Mouse (Mus musculus) brain, embryonic 14.5 days (tissue): ENCODE results near the gene Ccdc141. TPM values are rescaled to one million over a fixed set of nuclear protein-coding genes. Genes with fewer than 3 reads are reported as not detected.
A peak's percentile ranks its signal among the peaks of the same experiment; 100 is the strongest.

Source experiments
- DNase-seq: peaks from one replicate; pipeline ENCODE4 v3.0.0-alpha.2; 2011; ENCODE audit warnings: low read depth
- CTCF ChIP-seq: fragments of 200-500 bp; IDR thresholded peaks from 2 replicates; pipeline ENCODE4 v1.5.1; 2012; ENCODE audit warnings: inconsistent platforms, mild to moderate bottlenecking, moderate library complexity, borderline replicate concordance; ENCODE audit not compliant: insufficient read depth, insufficient read length; ENCODE audit errors: extremely low read depth
- POLR2A ChIP-seq: fragments of 200-500 bp; IDR thresholded peaks from 2 replicates; pipeline ENCODE4 v1.6.1; 2012; ENCODE audit warnings: mild to moderate bottlenecking, inconsistent platforms, borderline replicate concordance; ENCODE audit not compliant: poor library complexity, insufficient read depth, insufficient read length, severe bottlenecking; ENCODE audit errors: extremely low read depth
- polyA plus RNA-seq: library from polyadenylated mRNA; depleted of rRNA; stranded (reverse); fragments of >200 nt; gene quantifications from 2 replicates; pipeline ENCODE4 v1.2.3, GENCODE M21; 2012

The Ccdc141 gene
- polyA plus RNA-seq, 1 experiment: 5.1 TPM

- no peak for DNase-seq
- no peak for TF ChIP-seq POLR2A
- TF ChIP-seq CTCF: no peak
Observed at GRCm38 (mm10) chr2:77110365-77110764, 60.1 kb downstream of the Ccdc141 start.

DNA sequence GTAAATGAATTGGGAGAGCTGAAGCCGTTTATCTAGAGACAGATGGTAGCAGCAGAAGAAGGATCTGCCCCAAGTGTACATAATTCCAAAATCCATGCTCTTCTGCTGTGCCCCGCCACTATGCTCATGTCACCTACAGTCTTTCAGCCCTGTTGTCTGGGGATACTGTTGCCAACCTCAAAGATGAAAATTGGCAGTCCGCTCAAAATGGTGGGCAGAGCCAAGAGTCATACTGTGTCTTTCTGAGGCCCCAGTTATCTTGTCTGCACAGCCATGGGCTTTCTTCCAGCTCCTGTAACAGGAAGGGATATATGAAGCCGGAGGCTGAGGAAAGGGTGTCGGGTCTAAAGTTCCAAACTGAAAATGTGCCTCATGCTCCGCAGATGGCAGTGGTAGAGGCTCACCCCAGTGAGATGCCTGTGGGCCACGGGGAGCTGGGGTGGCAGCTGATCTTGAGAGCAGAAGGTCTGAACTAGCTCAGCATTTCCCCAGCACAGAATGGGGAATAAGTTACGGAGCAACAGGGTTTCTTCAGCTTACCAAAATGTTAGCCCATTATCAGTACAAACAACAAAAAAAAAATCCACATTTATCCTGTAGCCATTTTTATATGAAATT, 60.8 kb downstream of the Ccdc141 start:
- TF ChIP-seq CTCF (no peak), POLR2A (no peak)
- peak; percentile 64 for DNase-seq

DNA sequence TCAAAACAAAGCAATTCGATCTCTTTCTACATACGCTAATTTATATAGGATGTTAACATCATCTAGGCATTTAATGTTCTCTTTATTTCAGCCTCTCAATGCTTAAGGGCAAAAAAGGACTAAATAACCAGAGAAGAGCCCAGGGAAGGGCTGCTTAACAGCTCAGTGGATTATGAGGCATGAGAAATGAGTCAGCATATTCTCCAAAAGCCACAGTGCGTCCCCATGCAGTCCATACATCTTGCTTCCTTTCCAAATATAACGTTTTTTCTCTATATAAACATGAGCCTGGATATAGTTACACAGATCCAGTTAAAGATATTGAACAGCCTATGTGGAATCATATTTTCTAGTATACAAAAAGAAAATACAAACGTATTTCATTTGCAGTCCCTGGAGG, 61.9 kb downstream of the Ccdc141 start:
- DNase-seq: no peak
- no peak for TF ChIP-seq CTCF
- TF ChIP-seq POLR2A: no peak

DNA sequence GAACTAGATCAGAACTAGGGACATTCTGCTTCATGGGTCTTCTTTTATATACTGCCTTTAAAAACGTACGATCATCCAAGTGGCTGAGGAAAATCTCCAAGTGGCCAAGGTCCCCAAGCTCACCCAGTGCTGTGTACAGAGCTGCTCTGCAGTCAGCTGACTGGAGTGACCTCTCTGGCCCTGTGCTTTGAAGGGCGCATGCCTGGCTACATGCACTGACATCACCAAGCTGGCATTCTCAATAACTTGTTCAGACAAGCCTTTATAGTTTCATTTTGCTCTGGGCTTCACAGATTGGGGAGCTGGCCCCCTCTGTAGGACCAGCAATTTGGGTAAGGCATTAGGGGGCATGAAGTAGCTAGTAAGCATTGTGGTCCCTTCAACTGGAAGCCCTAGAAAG, 64.3 kb downstream of the Ccdc141 start:
- DNase-seq: no peak
- TF ChIP-seq POLR2A: no peak
- TF ChIP-seq CTCF: no peak

- no peak for DNase-seq
- no peak for TF ChIP-seq CTCF
- TF ChIP-seq POLR2A: no peak
Observed at GRCm38 (mm10) chr2:77105006-77105715, 65.3 kb downstream of the Ccdc141 start.

- TF ChIP-seq CTCF (no peak), POLR2A (no peak)
Observed at GRCm38 (mm10) chr2:77102516-77102915, 67.9 kb downstream of the Ccdc141 start.

GRCm38 (mm10) chr2:77099814-77100213, 70.6 kb downstream of the Ccdc141 start:
- TF ChIP-seq POLR2A (no peak), CTCF (no peak)
- DNase-seq: no peak

More at GRCm38 (mm10) chr2:77102516-77102915, 67.9 kb downstream of the Ccdc141 start:
- DNase-seq: no peak

- DNase-seq: no peak
- TF ChIP-seq CTCF (no peak), POLR2A (no peak)
Observed at GRCm38 (mm10) chr2:77098769-77099168, 71.7 kb downstream of the Ccdc141 start.

DNA sequence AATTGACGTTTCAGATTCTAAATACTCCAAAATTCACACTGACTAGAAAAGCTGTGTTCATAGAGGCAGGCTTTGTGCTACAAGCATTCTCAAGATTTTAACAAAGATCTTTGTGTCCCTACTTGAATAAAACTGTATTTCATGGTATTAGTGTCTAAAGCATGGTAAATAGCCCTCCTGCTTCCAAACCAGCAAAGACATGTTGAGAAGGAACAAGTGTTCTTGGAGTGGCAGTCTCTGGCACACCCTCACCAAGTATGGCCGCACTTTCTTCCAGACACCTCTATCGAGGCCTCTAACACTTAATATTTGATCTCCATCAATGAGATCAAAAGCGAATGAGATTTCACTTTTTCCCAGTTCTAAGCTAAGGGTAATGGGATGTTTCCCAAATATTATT, 78.7 kb downstream of the Ccdc141 start:
- TF ChIP-seq CTCF (no peak), POLR2A (no peak)
- no peak for DNase-seq

DNA sequence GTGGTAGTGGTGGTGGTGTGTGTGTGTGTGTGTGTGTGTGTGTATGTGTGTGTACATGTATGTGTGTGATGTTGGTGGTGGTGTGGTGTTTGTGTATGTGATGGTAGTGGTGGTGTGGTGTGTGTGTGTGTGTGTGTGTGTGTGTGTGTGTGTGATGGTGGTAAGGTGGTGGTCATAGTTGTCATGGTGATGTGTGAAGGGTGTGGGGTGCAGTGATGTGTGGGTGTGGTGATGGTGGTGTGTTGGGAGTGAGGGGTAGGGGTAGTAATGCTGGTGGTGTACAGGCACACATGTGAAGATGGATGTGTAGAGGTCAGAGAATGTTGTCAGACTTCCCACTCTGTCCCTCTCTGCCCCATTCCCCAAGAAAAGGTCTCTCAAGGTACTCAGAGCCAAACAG, 85.1 kb downstream of the Ccdc141 start:
- no peak for DNase-seq
- TF ChIP-seq CTCF: no peak
- TF ChIP-seq POLR2A: no peak

GRCm38 (mm10) chr2:77084629-77085028, 85.8 kb downstream of the Ccdc141 start:
- no peak for DNase-seq
- TF ChIP-seq CTCF: peak; percentile 6; the same call in 1 of the 2 replicates
- no peak for TF ChIP-seq POLR2A

GRCm38 (mm10) chr2:77081156-77081555, 89.3 kb downstream of the Ccdc141 start:
- TF ChIP-seq POLR2A (no peak), CTCF (no peak)
- no peak for DNase-seq

- no peak for DNase-seq
- TF ChIP-seq CTCF (no peak), POLR2A (no peak)
Observed at GRCm38 (mm10) chr2:77080657-77081056, 89.8 kb downstream of the Ccdc141 start.
